Mouse (Mus musculus) ES-E14 (cell line): ENCODE results near the gene Zfp341. TPM values are rescaled to one million over a fixed set of nuclear protein-coding genes. Genes with fewer than 3 reads are reported as not detected.
A peak's percentile ranks its signal among the peaks of the same experiment; 100 is the strongest.

Source experiments
- DNase-seq: peaks from one replicate; pipeline ENCODE4 v3.0.0-alpha.2; 2013; ENCODE audit warnings: low read depth, low spot score
- H3K27ac ChIP-seq: 2 replicates; pipeline ENCODE4 v1.5.1; 2012; ENCODE audit warnings: low read depth, mild to moderate bottlenecking, low read length, moderate library complexity, mixed read lengths; ENCODE audit not compliant: poor library complexity, insufficient read depth, severe bottlenecking
- H3K36me3 ChIP-seq: 2 replicates; pipeline ENCODE4 v1.6.1; 2012; ENCODE audit warnings: mild to moderate bottlenecking, low read length, moderate library complexity, mixed read lengths; ENCODE audit not compliant: control insufficient read depth, poor library complexity, insufficient read depth, severe bottlenecking
- H3K4me1 ChIP-seq, 2 experiments: fragments of 150-350 bp in 1 of 2; sonication (generic) in 1 of 2; 2 replicates each; pipeline ENCODE4 v1.6.1; 2012; ENCODE audit warnings: low read length in 2 of 2, mild to moderate bottlenecking in 1 of 2, mixed read lengths in 1 of 2; ENCODE audit not compliant: control insufficient read depth in 2 of 2, insufficient read depth in 2 of 2, poor library complexity in 1 of 2
- H3K4me3 ChIP-seq, 2 experiments: fragments of 150-350 bp in 1 of 2; sonication (generic) in 1 of 2; 2 replicates each; pipeline ENCODE4 v1.5.1; 2012; ENCODE audit warnings: low read length in 2 of 2, low read depth in 1 of 2, mild to moderate bottlenecking in 1 of 2, mixed read lengths in 1 of 2; ENCODE audit not compliant: insufficient read depth in 1 of 2, poor library complexity in 1 of 2, severe bottlenecking in 1 of 2
- H3K9ac ChIP-seq: 2 replicates; pipeline ENCODE4 v1.6.1; 2012; ENCODE audit warnings: low read depth, mild to moderate bottlenecking, low read length, mixed read lengths; ENCODE audit not compliant: poor library complexity, insufficient read depth, severe bottlenecking
- H3K9me3 ChIP-seq: fragments of 150-350 bp; sonication (generic); 2 replicates; pipeline ENCODE4 v1.6.1; 2012; ENCODE audit warnings: low read depth, mild to moderate bottlenecking, low read length; ENCODE audit not compliant: control insufficient read depth, insufficient read depth
- CHD2 ChIP-seq: IDR thresholded peaks from 2 replicates; pipeline ENCODE4 v1.6.1; 2014; ENCODE audit warnings: mild to moderate bottlenecking, low read depth, low read length, inconsistent platforms
- HCFC1 ChIP-seq: IDR thresholded peaks from 2 replicates; pipeline ENCODE4 v1.6.1; 2012; ENCODE audit warnings: low read length, inconsistent platforms, borderline replicate concordance; ENCODE audit not compliant: insufficient read depth
- MAFK ChIP-seq: IDR thresholded peaks from 2 replicates; pipeline ENCODE4 v1.6.1; 2014; ENCODE audit warnings: mild to moderate bottlenecking, low read depth, low read length, inconsistent platforms; ENCODE audit not compliant: insufficient read depth
- ZC3H11A ChIP-seq: IDR thresholded peaks from 2 replicates; pipeline ENCODE4 v1.6.1; 2012; ENCODE audit warnings: low read depth, mild to moderate bottlenecking, inconsistent platforms, low read length, borderline replicate concordance
- ZNF384 ChIP-seq: IDR thresholded peaks from 2 replicates; pipeline ENCODE4 v1.6.1; 2012; ENCODE audit warnings: low read depth, low read length, inconsistent platforms
- in situ Hi-C, 2 experiments: fragments of 600-800 bp; cut with MboI; formaldehyde crosslinking; loops; one replicate each; pipeline ENCODE4 v1.15.1; 2025; ENCODE audit warnings: low sequenced_read_pairs in 2 of 2, inconsistent platforms in 1 of 2; ENCODE audit not compliant: unreplicated experiment in 2 of 2
- total RNA-seq: library from RNA; depleted of rRNA; stranded (reverse); fragments of 300-350 nt; gene quantifications from 2 replicates; pipeline ENCODE4 v1.2.3, GENCODE M21; 2012

Gene Zfp341
- total RNA-seq, 1 experiment = 3.2 TPM

DNA sequence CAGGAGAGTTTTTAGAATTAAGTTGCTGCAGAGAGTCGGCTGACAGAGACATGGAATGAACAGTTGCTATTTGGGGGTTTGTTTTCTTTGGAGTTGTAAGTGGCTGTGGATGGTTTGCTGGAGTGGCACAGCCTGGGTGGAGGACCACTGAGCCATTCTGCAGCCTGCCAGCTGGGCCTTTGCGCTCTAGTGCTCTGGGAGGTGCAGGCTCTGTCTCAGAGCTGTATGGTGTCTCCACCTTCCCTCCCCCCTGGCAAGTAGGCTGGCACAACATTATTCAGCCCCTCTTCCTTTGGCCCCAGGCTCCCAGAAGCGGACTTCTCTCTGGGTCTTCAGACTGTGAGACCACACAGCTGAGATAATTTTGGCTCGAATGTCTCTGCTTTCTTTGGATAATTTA is 60.9 kb downstream of the Zfp341 start:
- H3K4me3 ChIP-seq = no peak overlapping the region
- TF ChIP-seq MAFK (no peak), CHD2 (no peak), ZC3H11A (no peak), HCFC1 (no peak), ZNF384 (no peak)
- peaks cover 3% of the 10 kb centered on the region; the same call in 1 of the 2 replicates for H3K36me3 ChIP-seq
- in situ Hi-C loops = no loop called here
- no peak overlapping the region for H3K27ac ChIP-seq
- H3K9ac ChIP-seq = no peak overlapping the region
- no peak for DNase-seq
- H3K9me3 ChIP-seq = no peaks in the 10 kb centered on the region
- peaks cover 7 to 8% of the 10 kb centered on the region in 2 experiments; a peak in 1 of 4 replicates for H3K4me1 ChIP-seq

DNA sequence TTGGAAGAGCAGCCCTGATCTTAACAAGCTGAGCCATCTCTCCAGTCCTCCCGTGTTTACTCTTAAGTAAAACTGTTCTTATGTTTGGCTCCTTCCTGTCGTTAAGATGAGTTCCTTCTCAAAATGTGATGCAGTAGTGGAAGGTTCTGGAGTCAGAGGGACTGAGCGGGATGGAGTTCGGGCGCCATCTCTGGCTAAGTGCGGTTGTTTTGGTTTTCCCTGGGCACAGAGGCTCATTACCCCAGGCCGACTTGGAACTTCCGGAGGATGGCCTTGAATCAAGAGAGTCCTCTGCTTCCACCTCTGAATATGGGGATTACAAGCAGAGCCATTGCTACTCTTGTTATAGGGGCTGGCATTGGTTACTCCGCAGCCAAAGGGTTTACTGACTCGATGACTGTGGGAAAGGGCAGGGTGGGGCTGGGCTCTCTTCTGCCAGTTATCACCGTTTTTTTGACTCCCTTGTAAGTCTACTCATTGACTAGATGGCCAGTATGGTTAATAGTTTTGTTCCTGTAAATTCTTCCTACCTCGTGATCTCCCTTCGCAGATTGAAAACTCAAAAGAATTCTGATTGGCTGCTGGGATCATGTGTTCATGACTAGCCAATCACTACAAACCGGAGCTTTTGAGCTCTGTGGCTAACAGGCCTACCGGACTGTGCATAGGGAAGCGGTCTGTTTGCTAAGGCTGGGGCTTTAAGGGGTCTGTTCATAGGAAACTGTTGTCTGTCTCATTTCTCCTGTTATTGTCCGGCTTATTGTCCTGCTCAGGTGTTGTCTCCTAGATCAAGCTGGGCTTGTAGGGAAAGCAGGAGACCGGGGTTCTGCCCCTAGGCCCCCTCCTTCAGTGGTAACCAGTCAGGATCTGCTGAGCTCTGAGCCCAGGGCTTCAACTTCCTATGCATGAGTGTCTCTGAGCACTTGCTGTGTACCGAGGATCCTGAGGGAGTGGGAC is 63.8 kb downstream of the Zfp341 start:
- in situ Hi-C loops = no loop called here
- Histone ChIP-seq H3K4me3 (peak overlapping the region; percentile 64 to 85), H3K36me3 (peaks cover 3% of the 10 kb centered on the region; the same call in 1 of the 2 replicates), H3K27ac (peak overlapping the region; percentile 92), H3K4me1 (peaks cover 8% of the 10 kb centered on the region in 2 experiments; a peak in 2 of 4 replicates), H3K9ac (peak overlapping the region; percentile 83), H3K9me3 (no peaks in the 10 kb centered on the region)
- no peak for TF ChIP-seq ZNF384
- TF ChIP-seq CHD2 = peak; percentile 84
- DNase-seq = peak; percentile 66

DNA sequence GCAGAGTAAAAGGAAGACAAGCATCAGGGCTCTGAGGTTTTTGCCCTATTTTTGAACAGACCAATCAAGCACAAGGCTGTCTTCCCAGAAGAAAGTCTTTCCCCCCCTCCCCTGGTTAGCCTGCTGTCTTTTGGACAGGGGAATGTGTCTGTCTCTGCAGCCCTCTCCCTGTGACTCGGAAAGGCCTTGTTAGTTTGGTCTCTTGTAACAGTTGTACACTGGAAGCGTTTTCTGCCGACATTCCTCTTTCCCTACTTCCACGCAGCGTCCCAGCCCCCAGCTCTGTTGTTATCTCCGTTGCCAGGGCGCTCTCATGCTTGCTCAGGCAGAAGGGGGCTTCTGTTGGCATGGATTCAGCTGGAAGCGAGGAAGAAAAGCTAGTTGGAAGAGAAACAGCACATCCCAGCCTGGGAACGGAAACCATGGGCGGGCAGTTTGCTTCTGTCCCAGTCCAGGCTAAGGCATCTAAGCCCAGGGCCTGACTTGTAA is 64.6 kb downstream of the Zfp341 start:
- H3K4me3 ChIP-seq = peak overlapping the region; percentile 64 to 85
- no peaks in the 10 kb centered on the region for H3K9me3 ChIP-seq
- DNase-seq = no peak
- H3K27ac ChIP-seq = peak overlapping the region; percentile 83
- H3K4me1 ChIP-seq = peaks cover 8 to 9% of the 10 kb centered on the region in 2 experiments; a peak in 2 of 4 replicates
- TF ChIP-seq ZC3H11A (no peak), MAFK (no peak), CHD2 (no peak), HCFC1 (no peak), ZNF384 (no peak)
- in situ Hi-C loops = no loop called here
- peak overlapping the region; percentile 83 for H3K9ac ChIP-seq
- peaks cover 3% of the 10 kb centered on the region; the same call in 1 of the 2 replicates for H3K36me3 ChIP-seq

DNA sequence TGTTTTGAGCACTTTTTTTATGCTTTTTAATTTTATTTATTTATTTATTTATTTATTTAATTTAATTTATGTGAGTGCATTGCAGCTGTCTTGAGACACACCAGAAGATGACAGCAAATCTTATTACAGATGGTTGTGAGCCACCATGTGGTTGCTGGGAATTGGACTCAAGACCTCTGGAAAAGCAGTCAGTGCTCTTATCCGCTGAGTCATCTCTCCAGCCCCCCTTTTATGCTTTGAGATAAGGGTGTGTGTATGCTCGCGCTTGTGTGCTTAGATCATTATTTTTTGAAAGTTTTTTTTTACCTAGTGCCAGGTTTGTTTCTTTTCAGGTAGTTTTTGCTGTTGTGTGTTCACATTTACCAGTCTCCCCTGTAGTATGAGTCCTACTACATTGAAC is 65.9 kb downstream of the Zfp341 start:
- H3K27ac ChIP-seq = no peak overlapping the region
- DNase-seq = no peak
- no peak overlapping the region for H3K4me3 ChIP-seq
- peaks cover 8 to 9% of the 10 kb centered on the region in 2 experiments; a peak in 2 of 4 replicates for H3K4me1 ChIP-seq
- peak; percentile 41; the same call in 1 of the 2 replicates for TF ChIP-seq MAFK
- TF ChIP-seq ZNF384 = no peak
- no peak for TF ChIP-seq HCFC1
- H3K36me3 ChIP-seq = peaks cover 3% of the 10 kb centered on the region; the same call in 1 of the 2 replicates
- in situ Hi-C loops = no loop called here
- no peaks in the 10 kb centered on the region for H3K9me3 ChIP-seq
- no peak overlapping the region for H3K9ac ChIP-seq
